Mouse (Mus musculus): ENCODE measurements at regions not wholly inside any gene's neighbourhood (a gene's known extent, or its start where the extent isn't known, plus 50 kb on each side); places are given as distances from the start of the nearest gene placed in this dataset.

- no peak for TF ChIP-seq CTCF (IDR thresholded peaks at IDR 0.05; ENCODE audit: borderline replicate concordance, control insufficient read depth, extremely low read depth, insufficient read depth, low read length, poor library complexity)
- TF ChIP-seq POLR2A (IDR thresholded peaks at IDR 0.05; ENCODE audit: control insufficient read depth, extremely low read depth, insufficient read depth, low read length, poor library complexity), result no peak
Observed at GRCm38 (mm10) chr9:31543691-31544052, 79.4 kb upstream of the Tmem45b start.
